Mouse (Mus musculus): Measurements from ENCODE around the gene Gm49358. TPM values are rescaled to one million over a fixed set of nuclear protein-coding genes. Genes with fewer than 3 reads are reported as not detected.

Gm49358 gene
- polyA plus RNA-seq, 1 experiment, result not detected

DNA sequence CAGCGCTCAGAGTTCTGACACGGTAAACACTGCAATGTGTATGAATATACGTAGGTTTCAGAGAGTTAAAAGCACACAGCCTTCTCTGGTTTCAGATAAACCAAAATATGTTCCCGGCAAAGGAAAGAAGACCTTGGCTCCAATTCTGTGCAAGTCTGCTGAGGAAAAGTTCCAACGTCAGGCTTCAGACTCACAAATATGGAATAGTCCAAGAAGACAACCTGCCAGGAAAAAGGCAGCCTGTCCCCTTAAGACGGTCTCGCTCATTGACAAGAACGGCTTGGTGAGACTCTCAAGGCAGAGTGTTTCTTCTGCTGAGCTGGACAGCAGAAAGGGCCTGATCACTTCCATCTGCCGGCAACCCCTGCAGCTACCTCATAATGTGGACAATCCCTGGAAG lies 12.5 kb downstream of the Gm49358 start:
- Histone ChIP-seq H3K4me3 (replicated peaks; ENCODE audit: extremely low read depth, low read depth, low read length) (no peak overlapping the region), H3K4me1 (ENCODE audit: control insufficient read depth, insufficient read depth, low read length) (peaks cover 3% of the 10 kb centered on the region; the same call in 1 of the 2 replicates)
- no peak for DNase-seq
- no peak for TF ChIP-seq CTCF (IDR thresholded peaks at IDR 0.05; ENCODE audit: insufficient read depth, low read length)
- TF ChIP-seq POLR2A (IDR thresholded peaks at IDR 0.05; ENCODE audit: borderline replicate concordance, extremely low read depth, low read depth, low read length), result no peak
- WGBS, result 63% methylated on average over 9 of the region's 9 CpGs

DNA sequence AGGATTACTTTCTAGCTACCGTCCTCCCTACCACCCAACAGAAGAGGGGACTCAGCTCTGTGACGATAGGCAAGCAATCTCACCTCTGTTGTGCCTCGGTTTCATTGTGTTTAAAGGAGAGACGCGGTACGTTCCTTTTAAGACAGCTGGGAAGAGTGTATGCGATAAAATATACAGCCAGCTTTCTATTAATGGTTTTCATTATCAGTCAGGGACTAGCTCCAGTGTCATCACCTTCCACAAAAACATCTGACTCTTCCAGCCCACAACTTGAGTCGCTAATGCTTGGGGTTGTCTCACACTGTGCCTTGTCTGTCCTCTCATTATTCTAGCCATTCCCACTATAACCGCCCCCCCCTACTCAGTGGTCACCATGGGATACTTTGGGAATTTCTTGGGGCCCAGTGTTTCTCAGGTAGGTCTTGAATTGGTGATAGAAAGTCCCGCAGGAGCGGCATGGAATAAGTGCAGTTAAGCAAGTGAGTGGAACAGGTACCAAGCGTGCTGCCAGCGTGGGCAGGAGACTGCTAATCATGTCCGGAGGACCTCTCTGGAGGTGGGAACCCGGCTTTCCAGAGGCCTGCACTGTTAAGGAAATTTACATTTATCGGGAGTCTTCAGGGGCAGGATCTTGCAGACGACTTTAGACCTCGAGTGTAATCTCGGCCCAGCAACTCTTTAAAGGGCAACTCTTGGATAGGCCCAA lies 14.0 kb downstream of the Gm49358 start:
- no peak for TF ChIP-seq CTCF (IDR thresholded peaks at IDR 0.05; ENCODE audit: insufficient read depth, low read length)
- peak overlapping the region; percentile 94 for H3K4me3 ChIP-seq (replicated peaks; ENCODE audit: extremely low read depth, low read depth, low read length)
- peaks cover 5% of the 10 kb centered on the region; the same call in 1 of the 2 replicates for H3K4me1 ChIP-seq (ENCODE audit: control insufficient read depth, insufficient read depth, low read length)
- no peak for DNase-seq
- WGBS, result 53% methylated on average over 19 of the region's 19 CpGs

GRCm38 (mm10) chr10:86778398-86779116 lies 14.8 kb downstream of the Gm49358 start, which contains the start of gene Nt5dc3:
Gene Nt5dc3 (plus strand): TSS chr10:86779005.
- WGBS, result under 1% methylated on average over 43 of the region's 44 CpGs
- H3K4me3 ChIP-seq (replicated peaks; ENCODE audit: extremely low read depth, low read depth, low read length), result peak within 1 kb of the TSS; percentile 94
- no peak for TF ChIP-seq CTCF (IDR thresholded peaks at IDR 0.05; ENCODE audit: insufficient read depth, low read length)
- peak; percentile 92; the same call in 1 of the 2 replicates for TF ChIP-seq POLR2A (IDR thresholded peaks at IDR 0.05; ENCODE audit: borderline replicate concordance, extremely low read depth, low read depth, low read length)
- peak; percentile 98 for DNase-seq
- peaks cover 5% of the 10 kb centered on the region; the same call in 1 of the 2 replicates for H3K4me1 ChIP-seq (ENCODE audit: control insufficient read depth, insufficient read depth, low read length)

GRCm38 (mm10) chr10:86779117-86779755 lies 15.5 kb downstream of the Gm49358 start:
- WGBS, result under 1% methylated on average over 58 of the region's 58 CpGs
- peak overlapping the region; percentile 73 for H3K4me3 ChIP-seq (replicated peaks; ENCODE audit: extremely low read depth, low read depth, low read length)
- DNase-seq, result peak; percentile 44
- H3K4me1 ChIP-seq (ENCODE audit: control insufficient read depth, insufficient read depth, low read length), result peaks cover 7% of the 10 kb centered on the region
- TF ChIP-seq CTCF (IDR thresholded peaks at IDR 0.05; ENCODE audit: insufficient read depth, low read length), result no peak
- no peak for TF ChIP-seq POLR2A (IDR thresholded peaks at IDR 0.05; ENCODE audit: borderline replicate concordance, extremely low read depth, low read depth, low read length)

DNA sequence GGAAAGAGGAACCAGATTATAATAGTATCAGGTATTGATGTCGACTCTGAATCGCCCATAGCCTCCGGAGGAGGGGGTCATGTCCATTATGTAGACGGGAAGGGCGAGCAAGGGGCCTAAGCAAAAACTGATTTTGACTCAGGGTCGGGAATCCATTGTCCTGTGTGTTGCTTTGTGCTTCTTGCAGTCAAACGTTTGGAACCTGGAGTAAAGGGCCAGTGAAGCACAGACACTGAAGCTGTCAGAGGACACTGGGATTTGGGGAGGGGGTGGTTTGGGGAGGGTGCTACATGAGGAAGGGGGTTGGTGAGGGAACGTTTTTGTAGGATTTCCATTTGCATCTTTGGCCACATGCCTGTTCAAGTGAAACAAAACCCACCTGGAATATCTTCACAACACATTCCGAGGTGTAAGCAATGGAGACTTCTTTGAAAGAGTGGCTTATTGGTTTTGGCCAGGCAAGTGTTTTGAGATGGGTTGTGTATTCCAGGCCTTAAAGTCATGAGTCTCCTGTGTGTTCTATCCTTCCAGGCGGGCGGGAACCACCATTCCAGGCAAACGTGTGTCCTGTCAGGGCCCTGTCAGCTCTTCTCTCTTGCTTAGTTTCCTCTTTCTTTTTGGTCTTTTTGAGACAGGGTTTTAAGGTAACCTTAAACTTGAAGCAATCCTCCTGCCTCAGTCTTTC lies 16.2 kb downstream of the Gm49358 start:
- Histone ChIP-seq H3K4me3 (replicated peaks; ENCODE audit: extremely low read depth, low read depth, low read length) (peak overlapping the region; percentile 73), H3K4me1 (ENCODE audit: control insufficient read depth, insufficient read depth, low read length) (peaks cover 8% of the 10 kb centered on the region)
- TF ChIP-seq CTCF (IDR thresholded peaks at IDR 0.05; ENCODE audit: insufficient read depth, low read length), result no peak
- TF ChIP-seq POLR2A (IDR thresholded peaks at IDR 0.05; ENCODE audit: borderline replicate concordance, extremely low read depth, low read depth, low read length), result no peak
- WGBS, result 26% methylated on average over 12 of the region's 12 CpGs
- DNase-seq, result no peak

DNA sequence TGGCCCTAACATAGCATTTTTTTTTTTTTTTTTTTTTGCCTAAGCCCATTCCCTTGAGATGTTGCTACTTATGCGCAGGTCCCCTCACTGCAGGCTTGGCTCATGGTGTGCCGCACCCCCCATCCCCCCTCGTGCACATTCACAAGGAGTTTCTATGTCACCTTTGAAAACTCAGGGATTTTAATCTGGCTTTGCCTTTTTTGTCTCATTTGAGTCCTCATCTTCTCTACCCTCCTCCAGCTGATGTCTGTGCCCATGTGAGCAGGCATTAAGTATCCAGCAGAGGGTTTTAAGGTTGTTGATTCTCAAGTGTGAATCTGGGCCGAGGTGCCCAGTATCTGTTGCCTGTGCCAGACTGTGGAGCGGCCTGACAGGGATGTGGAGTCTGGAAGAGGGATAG lies 17.9 kb downstream of the Gm49358 start:
- DNase-seq, result no peak
- Histone ChIP-seq H3K4me1 (ENCODE audit: control insufficient read depth, insufficient read depth, low read length) (peaks cover 8% of the 10 kb centered on the region), H3K4me3 (replicated peaks; ENCODE audit: extremely low read depth, low read depth, low read length) (no peak overlapping the region)
- WGBS, result 65% methylated on average over 5 of the region's 5 CpGs
- no peak for TF ChIP-seq POLR2A (IDR thresholded peaks at IDR 0.05; ENCODE audit: borderline replicate concordance, extremely low read depth, low read depth, low read length)
- TF ChIP-seq CTCF (IDR thresholded peaks at IDR 0.05; ENCODE audit: insufficient read depth, low read length), result no peak

DNA sequence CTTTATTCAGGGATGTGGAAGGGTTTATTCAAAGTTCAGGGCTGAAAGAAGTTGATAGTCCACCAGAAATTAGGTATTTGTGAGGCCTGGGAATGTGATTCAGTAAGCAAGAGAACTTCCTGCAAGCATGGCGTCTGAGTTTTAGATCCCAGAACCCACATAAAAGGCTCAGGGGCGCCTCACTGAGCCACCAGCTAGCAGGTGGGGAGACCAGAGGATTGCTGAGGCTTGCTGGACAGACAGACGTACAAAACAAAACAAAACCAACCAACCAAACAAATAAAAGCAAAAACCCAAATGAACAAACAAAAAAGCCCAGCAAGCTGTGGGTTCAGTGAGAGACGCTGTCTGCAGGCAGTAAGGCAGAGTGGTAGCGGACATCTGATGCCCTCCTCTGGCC lies 18.9 kb downstream of the Gm49358 start:
- no peak for DNase-seq
- no peak overlapping the region for H3K4me3 ChIP-seq (replicated peaks; ENCODE audit: extremely low read depth, low read depth, low read length)
- WGBS, result 67% methylated on average over 5 of the region's 5 CpGs
- H3K4me1 ChIP-seq (ENCODE audit: control insufficient read depth, insufficient read depth, low read length), result peaks cover 8% of the 10 kb centered on the region
- no peak for TF ChIP-seq POLR2A (IDR thresholded peaks at IDR 0.05; ENCODE audit: borderline replicate concordance, extremely low read depth, low read depth, low read length)
- TF ChIP-seq CTCF (IDR thresholded peaks at IDR 0.05; ENCODE audit: insufficient read depth, low read length), result no peak

- DNase-seq, result no peak
- peaks cover 8% of the 10 kb centered on the region for H3K4me1 ChIP-seq (ENCODE audit: control insufficient read depth, insufficient read depth, low read length)
- no peak for TF ChIP-seq CTCF (IDR thresholded peaks at IDR 0.05; ENCODE audit: insufficient read depth, low read length)
- no peak for TF ChIP-seq POLR2A (IDR thresholded peaks at IDR 0.05; ENCODE audit: borderline replicate concordance, extremely low read depth, low read depth, low read length)
- 53% methylated on average over 5 of the region's 5 CpGs for WGBS
- H3K4me3 ChIP-seq (replicated peaks; ENCODE audit: extremely low read depth, low read depth, low read length), result no peak overlapping the region
These were observed 19.8 kb downstream of the Gm49358 start for GRCm38 (mm10) chr10:86783561-86783960.

DNA sequence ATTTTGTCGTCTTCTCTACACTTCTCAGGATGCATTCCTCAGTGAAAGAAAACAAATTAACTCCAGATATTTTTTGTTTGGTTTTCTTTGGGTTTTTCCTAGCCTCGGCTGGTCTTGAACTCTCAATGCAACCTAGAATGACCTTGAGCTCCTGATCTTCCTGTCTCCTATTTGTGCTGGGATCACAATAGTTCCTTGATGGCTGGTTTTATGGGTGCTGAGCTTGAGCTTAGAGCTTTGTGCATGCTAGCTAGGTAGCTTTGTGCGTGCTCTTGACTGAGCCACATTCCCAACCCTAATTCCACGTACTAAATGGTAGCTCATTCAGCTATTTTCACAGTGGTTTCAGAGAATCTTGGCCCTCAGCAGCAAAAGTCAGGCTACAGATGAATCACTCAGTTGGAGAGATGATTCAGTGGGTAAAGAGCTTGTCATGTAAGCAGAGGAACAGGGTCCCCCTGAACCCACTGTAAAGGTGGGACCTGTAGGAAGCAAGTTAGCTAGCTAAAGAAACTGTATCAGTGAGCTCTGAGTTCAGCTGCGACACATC lies 20.4 kb downstream of the Gm49358 start:
- WGBS, result 80% methylated on average over 5 of the region's 5 CpGs
- H3K4me1 ChIP-seq (ENCODE audit: control insufficient read depth, insufficient read depth, low read length), result peaks cover 8% of the 10 kb centered on the region
- no peak for TF ChIP-seq POLR2A (IDR thresholded peaks at IDR 0.05; ENCODE audit: borderline replicate concordance, extremely low read depth, low read depth, low read length)
- TF ChIP-seq CTCF (IDR thresholded peaks at IDR 0.05; ENCODE audit: insufficient read depth, low read length), result no peak

More for the DNA sequence above, 20.4 kb downstream of the Gm49358 start:
- no peak overlapping the region for H3K4me3 ChIP-seq (replicated peaks; ENCODE audit: extremely low read depth, low read depth, low read length)
- DNase-seq, result no peak
